Mouse (Mus musculus): ENCODE measurements around the gene Plcb4. TPM values are rescaled to one million over a fixed set of nuclear protein-coding genes. Genes with fewer than 3 reads are reported as not detected.

The Plcb4 gene
- total RNA-seq, 1 experiment: 24.0 TPM

DNA sequence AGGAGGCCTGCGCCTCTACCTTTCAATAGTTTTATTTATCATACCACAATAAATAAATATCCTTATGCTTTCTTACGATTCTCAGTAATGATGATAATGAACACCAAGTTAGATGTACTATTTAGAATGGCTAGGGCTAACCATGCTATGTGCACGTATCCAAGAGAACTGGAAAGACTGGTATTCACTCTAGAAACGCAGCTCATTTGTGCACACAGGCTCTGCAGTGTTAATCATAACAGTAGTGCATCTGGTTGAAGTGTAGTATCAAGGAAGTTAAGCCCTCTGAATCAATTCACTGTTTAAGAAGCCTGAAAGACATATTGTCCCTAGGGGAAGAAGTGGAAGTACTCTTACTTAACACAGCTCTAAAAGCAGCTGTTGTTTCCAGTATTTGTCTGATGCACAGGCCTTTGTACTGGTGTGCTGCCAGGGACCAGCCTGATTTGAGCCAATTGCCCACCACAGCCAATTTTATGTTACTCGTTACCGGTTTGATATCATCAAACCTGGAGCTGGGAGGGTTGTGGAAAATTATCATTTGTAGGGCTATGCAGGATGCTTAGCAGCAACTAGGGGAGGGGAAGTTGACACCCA is 100.8 kb downstream of the Plcb4 start:
- Histone ChIP-seq H3K4me1 (ENCODE audit: control insufficient read depth in 2 of 2, insufficient read depth in 2 of 2, low read length in 2 of 2, poor library complexity in 1 of 2) (no peaks in the 10 kb centered on the region), H3K36me3 (ENCODE audit: control insufficient read depth, insufficient read depth, low read length, poor library complexity, severe bottlenecking) (no peaks in the 10 kb centered on the region), H3K4me3 (ENCODE audit: insufficient read depth in 1 of 2, low read depth in 1 of 2, low read length in 2 of 2, poor library complexity in 1 of 2, severe bottlenecking in 1 of 2) (no peak overlapping the region), H3K9me3 (ENCODE audit: control insufficient read depth, insufficient read depth, low read depth, low read length) (no peaks in the 10 kb centered on the region), H3K9ac (ENCODE audit: insufficient read depth, low read depth, low read length, poor library complexity, severe bottlenecking) (no peak overlapping the region), H3K27ac (ENCODE audit: insufficient read depth, low read depth, low read length, poor library complexity, severe bottlenecking) (no peak overlapping the region)
- TF ChIP-seq ZC3H11A (IDR thresholded peaks at IDR 0.05; ENCODE audit: borderline replicate concordance, low read depth, low read length) (no peak), ZNF384 (IDR thresholded peaks at IDR 0.05; ENCODE audit: low read depth, low read length) (no peak), HCFC1 (IDR thresholded peaks at IDR 0.05; ENCODE audit: borderline replicate concordance, insufficient read depth, low read length) (no peak), MAFK (IDR thresholded peaks at IDR 0.05; ENCODE audit: insufficient read depth, low read depth, low read length) (no peak), CHD2 (IDR thresholded peaks at IDR 0.05; ENCODE audit: low read depth, low read length) (no peak)
- DNase-seq (ENCODE audit: low read depth, low spot score): no peak
- in situ Hi-C loops (cut with MboI; ENCODE audit: low sequenced_read_pairs in 2 of 2, unreplicated experiment in 2 of 2): no loop called here

DNA sequence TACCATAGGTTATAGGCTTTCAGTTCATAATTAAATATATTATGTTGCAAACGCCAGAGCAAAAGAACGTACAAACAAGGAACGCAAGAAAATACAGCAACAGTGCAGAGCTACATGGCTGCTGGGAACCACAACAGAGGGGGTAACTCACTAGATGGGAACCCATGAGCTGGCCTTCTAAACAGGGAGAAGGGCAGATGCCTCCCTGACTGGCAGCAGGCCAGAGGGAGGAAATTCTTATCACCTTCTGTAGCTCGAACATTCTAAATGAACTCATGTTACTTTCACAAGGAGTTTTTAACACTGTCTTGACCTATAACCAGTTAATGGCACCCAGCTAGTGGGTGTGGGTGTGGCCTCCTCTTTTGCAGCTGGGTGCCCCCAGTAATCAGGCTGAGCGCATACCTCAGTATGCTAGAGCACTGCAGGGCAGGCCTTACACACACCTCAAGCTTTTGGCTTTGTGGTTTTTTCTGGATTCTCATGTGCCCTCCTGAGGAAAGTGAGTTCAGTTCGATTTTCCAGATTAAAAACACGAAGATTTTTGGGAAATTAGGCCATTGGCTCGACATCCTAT is 102.5 kb downstream of the Plcb4 start:
- no peak overlapping the region for H3K27ac ChIP-seq (ENCODE audit: insufficient read depth, low read depth, low read length, poor library complexity, severe bottlenecking)
- H3K4me1 ChIP-seq (ENCODE audit: control insufficient read depth in 2 of 2, insufficient read depth in 2 of 2, low read length in 2 of 2, poor library complexity in 1 of 2): peaks cover 0 to 3% of the 10 kb centered on the region in 2 experiments; a peak in 2 of 4 replicates
- TF ChIP-seq ZC3H11A (IDR thresholded peaks at IDR 0.05; ENCODE audit: borderline replicate concordance, low read depth, low read length): no peak
- TF ChIP-seq ZNF384 (IDR thresholded peaks at IDR 0.05; ENCODE audit: low read depth, low read length): no peak
- no peak for TF ChIP-seq MAFK (IDR thresholded peaks at IDR 0.05; ENCODE audit: insufficient read depth, low read depth, low read length)
- no peak for TF ChIP-seq CHD2 (IDR thresholded peaks at IDR 0.05; ENCODE audit: low read depth, low read length)
- TF ChIP-seq HCFC1 (IDR thresholded peaks at IDR 0.05; ENCODE audit: borderline replicate concordance, insufficient read depth, low read length): no peak
- no peaks in the 10 kb centered on the region for H3K36me3 ChIP-seq (ENCODE audit: control insufficient read depth, insufficient read depth, low read length, poor library complexity, severe bottlenecking)
- no peaks in the 10 kb centered on the region for H3K9me3 ChIP-seq (ENCODE audit: control insufficient read depth, insufficient read depth, low read depth, low read length)
- H3K9ac ChIP-seq (ENCODE audit: insufficient read depth, low read depth, low read length, poor library complexity, severe bottlenecking): no peak overlapping the region
- H3K4me3 ChIP-seq (ENCODE audit: insufficient read depth in 1 of 2, low read depth in 1 of 2, low read length in 2 of 2, poor library complexity in 1 of 2, severe bottlenecking in 1 of 2): no peak overlapping the region
- no peak for DNase-seq (ENCODE audit: low read depth, low spot score)
- in situ Hi-C loops (cut with MboI; ENCODE audit: low sequenced_read_pairs in 2 of 2, unreplicated experiment in 2 of 2): no loop called here

DNA sequence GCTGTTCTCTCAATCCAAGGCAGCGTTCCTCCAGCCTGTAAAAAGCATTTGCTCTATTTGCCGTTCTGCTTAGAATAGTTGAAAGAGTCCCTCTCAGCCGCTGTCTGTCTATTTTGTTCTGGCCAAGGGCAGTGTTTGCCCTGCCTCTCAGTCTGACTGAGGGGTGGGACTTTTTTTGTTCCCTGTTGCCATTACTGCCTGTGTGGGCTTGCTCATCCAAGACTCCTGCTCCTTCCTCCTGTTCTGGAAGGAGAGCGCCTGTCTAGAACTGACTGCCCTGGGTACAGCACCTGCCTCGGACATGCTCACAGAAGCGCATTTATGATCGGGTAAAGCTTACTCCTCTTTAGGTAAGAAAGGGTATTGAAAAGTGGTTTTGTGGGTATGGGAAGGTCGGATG is 105.9 kb downstream of the Plcb4 start:
- H3K9ac ChIP-seq (ENCODE audit: insufficient read depth, low read depth, low read length, poor library complexity, severe bottlenecking): no peak overlapping the region
- no peak overlapping the region for H3K27ac ChIP-seq (ENCODE audit: insufficient read depth, low read depth, low read length, poor library complexity, severe bottlenecking)
- H3K9me3 ChIP-seq (ENCODE audit: control insufficient read depth, insufficient read depth, low read depth, low read length): no peaks in the 10 kb centered on the region
- in situ Hi-C loops (cut with MboI; ENCODE audit: low sequenced_read_pairs in 2 of 2, unreplicated experiment in 2 of 2): no loop called here
- H3K4me1 ChIP-seq (ENCODE audit: control insufficient read depth in 2 of 2, insufficient read depth in 2 of 2, low read length in 2 of 2, poor library complexity in 1 of 2): peaks cover 0 to 3% of the 10 kb centered on the region in 2 experiments
- TF ChIP-seq ZC3H11A (IDR thresholded peaks at IDR 0.05; ENCODE audit: borderline replicate concordance, low read depth, low read length): no peak
- TF ChIP-seq HCFC1 (IDR thresholded peaks at IDR 0.05; ENCODE audit: borderline replicate concordance, insufficient read depth, low read length): no peak
- TF ChIP-seq CHD2 (IDR thresholded peaks at IDR 0.05; ENCODE audit: low read depth, low read length): no peak
- TF ChIP-seq ZNF384 (IDR thresholded peaks at IDR 0.05; ENCODE audit: low read depth, low read length): no peak
- no peak for TF ChIP-seq MAFK (IDR thresholded peaks at IDR 0.05; ENCODE audit: insufficient read depth, low read depth, low read length)
- DNase-seq (ENCODE audit: low read depth, low spot score): no peak
- H3K36me3 ChIP-seq (ENCODE audit: control insufficient read depth, insufficient read depth, low read length, poor library complexity, severe bottlenecking): no peaks in the 10 kb centered on the region
- H3K4me3 ChIP-seq (ENCODE audit: insufficient read depth in 1 of 2, low read depth in 1 of 2, low read length in 2 of 2, poor library complexity in 1 of 2, severe bottlenecking in 1 of 2): peak overlapping the region in 1 of 2 experiments; percentile 8; a peak in 1 of 4 replicates

DNA sequence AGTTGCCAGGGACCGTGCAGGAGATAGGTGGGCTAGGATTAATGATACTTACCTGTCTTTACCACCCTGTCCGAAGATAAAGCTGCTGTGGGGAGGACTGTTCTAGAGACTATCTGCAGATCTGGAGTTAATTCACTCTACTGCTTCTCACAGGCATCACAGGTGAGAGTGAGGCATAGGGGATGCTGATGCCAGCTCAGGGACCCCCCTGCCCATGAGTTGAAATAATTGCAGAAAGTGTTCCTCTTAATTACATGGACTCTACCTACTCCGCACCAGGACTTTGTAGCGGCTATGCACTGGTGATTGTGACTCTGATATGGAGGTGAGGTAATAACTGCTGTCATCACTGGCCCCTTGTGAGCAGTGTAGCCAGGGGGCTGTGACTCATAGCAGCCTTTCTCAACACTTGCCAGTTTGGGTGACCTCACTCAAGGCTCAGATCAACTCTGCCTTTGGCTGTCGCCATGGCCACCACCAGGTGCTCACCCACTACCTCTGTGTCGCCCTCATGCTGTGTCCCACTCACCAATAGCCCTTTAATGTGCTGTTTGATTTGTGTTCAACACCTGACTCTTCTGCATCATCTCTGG is 107.8 kb downstream of the Plcb4 start:
- H3K4me3 ChIP-seq (ENCODE audit: insufficient read depth in 1 of 2, low read depth in 1 of 2, low read length in 2 of 2, poor library complexity in 1 of 2, severe bottlenecking in 1 of 2): no peak overlapping the region
- peaks cover 0 to 3% of the 10 kb centered on the region in 2 experiments for H3K4me1 ChIP-seq (ENCODE audit: control insufficient read depth in 2 of 2, insufficient read depth in 2 of 2, low read length in 2 of 2, poor library complexity in 1 of 2)
- no peak overlapping the region for H3K27ac ChIP-seq (ENCODE audit: insufficient read depth, low read depth, low read length, poor library complexity, severe bottlenecking)
- in situ Hi-C loops (cut with MboI; ENCODE audit: low sequenced_read_pairs in 2 of 2, unreplicated experiment in 2 of 2): no loop called here
- no peak overlapping the region for H3K9ac ChIP-seq (ENCODE audit: insufficient read depth, low read depth, low read length, poor library complexity, severe bottlenecking)
- H3K9me3 ChIP-seq (ENCODE audit: control insufficient read depth, insufficient read depth, low read depth, low read length): no peaks in the 10 kb centered on the region
- TF ChIP-seq ZC3H11A (IDR thresholded peaks at IDR 0.05; ENCODE audit: borderline replicate concordance, low read depth, low read length): no peak
- no peak for TF ChIP-seq CHD2 (IDR thresholded peaks at IDR 0.05; ENCODE audit: low read depth, low read length)
- TF ChIP-seq ZNF384 (IDR thresholded peaks at IDR 0.05; ENCODE audit: low read depth, low read length): no peak
- TF ChIP-seq HCFC1 (IDR thresholded peaks at IDR 0.05; ENCODE audit: borderline replicate concordance, insufficient read depth, low read length): no peak
- TF ChIP-seq MAFK (IDR thresholded peaks at IDR 0.05; ENCODE audit: insufficient read depth, low read depth, low read length): no peak
- no peaks in the 10 kb centered on the region for H3K36me3 ChIP-seq (ENCODE audit: control insufficient read depth, insufficient read depth, low read length, poor library complexity, severe bottlenecking)
- no peak for DNase-seq (ENCODE audit: low read depth, low spot score)
